Mouse (Mus musculus) lung, postnatal 0 days (tissue): ENCODE measurements around the gene Slc10a4. TPM values are rescaled to one million over a fixed set of nuclear protein-coding genes. Genes with fewer than 3 reads are reported as not detected.
A peak's percentile ranks its signal among the peaks of the same experiment; 100 is the strongest.
"Not testable (repeated sequence)": the region's sequence is repeated elsewhere in the genome, so short reads cannot be mapped to it uniquely, and the experiment has no call there.

Experiments used
- ATAC-seq: fragments of 200-750 bp; cut with Nextera tagmentation; 2 replicates; pipeline ENCODE4 v1.8.0; 2017; ENCODE audit warnings: moderate library complexity
- DNase-seq: peaks from one replicate; pipeline ENCODE4 v3.0.0-alpha.2; 2016; ENCODE audit warnings: low spot score
- H3K27ac ChIP-seq: fragments of 300-500 bp; sonication (generic); 2 replicates; pipeline ENCODE4 v1.5.1; 2014; ENCODE audit warnings: antibody characterized with exemption, mild to moderate bottlenecking, low read length, mixed read lengths
- H3K27me3 ChIP-seq: fragments of 300-500 bp; sonication (generic); replicated peaks from 2 replicates; pipeline ENCODE4 v1.6.1; 2014; ENCODE audit warnings: low read length, mixed read lengths; ENCODE audit not compliant: insufficient read depth
- H3K36me3 ChIP-seq: fragments of 300-500 bp; sonication (generic); 2 replicates; pipeline ENCODE4 v1.6.1; 2014; ENCODE audit warnings: low read length, mixed read lengths; ENCODE audit not compliant: insufficient read depth
- H3K4me1 ChIP-seq: fragments of 300-500 bp; sonication (generic); 2 replicates; pipeline ENCODE4 v1.6.1; 2014; ENCODE audit warnings: antibody characterized with exemption, low read depth, low read length, mixed read lengths; ENCODE audit not compliant: insufficient read depth
- H3K4me2 ChIP-seq: fragments of 300-500 bp; sonication (generic); replicated peaks from 2 replicates; pipeline ENCODE4 v1.6.1; 2014; ENCODE audit warnings: low read depth, mild to moderate bottlenecking, low read length, moderate library complexity, mixed read lengths
- H3K4me3 ChIP-seq: fragments of 300-500 bp; sonication (generic); 2 replicates; pipeline ENCODE4 v1.5.1; 2014; ENCODE audit warnings: low read depth, low read length
- H3K9ac ChIP-seq: fragments of 300-500 bp; sonication (generic); replicated peaks from 2 replicates; pipeline ENCODE4 v1.6.1; 2014; ENCODE audit warnings: low read depth, mild to moderate bottlenecking
- H3K9me3 ChIP-seq: fragments of 300-500 bp; sonication (generic); 2 replicates; pipeline ENCODE4 v1.6.1; 2016; ENCODE audit warnings: low read length, mixed read lengths
- CTCF ChIP-seq: IDR thresholded peaks from 2 replicates; pipeline ENCODE4 v1.5.1; 2016; ENCODE audit warnings: antibody characterized with exemption, mild to moderate bottlenecking
- EP300 ChIP-seq: IDR thresholded peaks from 2 replicates; pipeline ENCODE4 v1.6.1; 2016; ENCODE audit warnings: antibody characterized with exemption, mild to moderate bottlenecking, control low read depth
- WGBS: fragments of 180-500 bp; shearing (Covaris S2); extraction: QIAGEN DNeasy Blood & Tissue Kit; methylation state at CpG from one replicate; pipeline ENCODE4 v1.1.7; 2014; 5-methylcytosine and 5-hydroxymethylcytosine counted together
- polyA plus RNA-seq: library from polyadenylated mRNA; unstranded; fragments of >200 nt; fragmentation: Nextera tagmentation; extraction: Ambion mirVana; gene quantifications from 2 replicates; pipeline ENCODE4 v1.2.1, GENCODE M21; 2015

Gene Slc10a4
- polyA plus RNA-seq, 1 experiment from 2014 or later, result 0.44 TPM

DNA sequence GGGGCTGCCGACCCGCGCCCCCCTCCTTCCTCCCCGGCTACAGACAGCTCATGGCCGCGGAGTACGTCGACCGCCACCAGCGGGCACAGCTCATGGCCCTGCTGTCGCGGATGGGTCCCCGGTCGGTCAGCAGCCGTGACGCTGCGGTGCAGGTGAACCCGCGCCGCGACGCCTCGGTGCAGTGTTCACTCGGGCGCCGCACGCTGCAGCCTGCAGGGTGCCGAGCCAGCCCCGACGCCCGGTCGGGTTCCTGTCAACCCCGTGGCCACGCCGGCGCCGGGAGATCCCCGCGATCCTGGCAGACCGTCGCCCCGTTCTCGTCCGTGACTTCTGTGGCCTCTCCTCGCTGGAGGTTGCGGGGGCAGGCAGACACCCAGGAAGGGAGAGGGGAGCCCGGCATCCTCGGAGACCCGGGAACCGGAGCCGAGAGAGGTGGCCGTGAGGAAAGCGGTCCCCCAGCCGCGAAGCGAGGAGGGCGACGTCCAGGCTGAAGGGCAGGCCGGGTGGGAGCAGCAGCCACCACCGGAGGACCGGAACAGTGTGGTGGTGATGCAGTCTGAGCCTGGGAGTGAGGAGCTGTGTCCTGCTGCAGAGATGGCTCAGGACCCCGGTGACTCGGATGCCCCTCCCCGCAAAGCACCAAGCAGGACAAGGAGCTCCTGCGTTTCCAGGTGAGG is 7.1 kb downstream of the Slc10a4 start:
- H3K27ac ChIP-seq, H3K36me3 ChIP-seq, H3K4me1 ChIP-seq, H3K9me3 ChIP-seq, H3K9ac ChIP-seq, H3K27me3 ChIP-seq: not testable (repeated sequence)
- peak overlapping the region; percentile 34 for H3K4me3 ChIP-seq
- WGBS, result 3% methylated on average over 34 of the region's 65 CpGs
- ATAC-seq, result peak; percentile 53; the same call in 1 of the 2 replicates
- peak; percentile 6 for DNase-seq
- peak overlapping the region; percentile 57 for H3K4me2 ChIP-seq

DNA sequence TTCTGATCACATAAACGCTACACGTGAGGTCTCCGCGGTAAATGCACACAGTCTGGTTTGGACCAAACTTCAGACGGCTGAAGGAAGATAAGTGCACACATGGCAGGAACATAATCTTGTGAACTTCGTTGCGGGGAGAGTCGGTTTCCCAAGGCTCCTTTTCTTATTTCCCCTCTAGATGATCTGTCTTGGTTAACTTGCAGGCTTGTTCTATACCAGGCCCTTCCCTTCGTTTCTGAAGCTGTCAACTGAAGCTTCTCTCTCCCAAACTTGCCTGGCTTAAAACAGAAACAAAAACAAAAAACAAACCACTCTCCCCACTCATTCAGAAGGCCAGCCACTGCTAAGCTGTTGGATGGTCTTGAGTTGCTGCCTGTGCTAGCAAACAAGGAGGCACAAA is 8.1 kb downstream of the Slc10a4 start:
- Histone ChIP-seq H3K36me3 (no peaks in the 10 kb centered on the region), H3K4me2 (no peak overlapping the region), H3K27ac (no peak overlapping the region), H3K4me3 (no peak overlapping the region), H3K9ac (no peak overlapping the region), H3K27me3 (no peaks in the 10 kb centered on the region), H3K9me3 (no peaks in the 10 kb centered on the region), H3K4me1 (no peaks in the 10 kb centered on the region)
- TF ChIP-seq CTCF, result no peak
- TF ChIP-seq EP300, result no peak
- DNase-seq (no peak), ATAC-seq (no peak)
- WGBS, result 51% methylated on average over 9 of the region's 9 CpGs

DNA sequence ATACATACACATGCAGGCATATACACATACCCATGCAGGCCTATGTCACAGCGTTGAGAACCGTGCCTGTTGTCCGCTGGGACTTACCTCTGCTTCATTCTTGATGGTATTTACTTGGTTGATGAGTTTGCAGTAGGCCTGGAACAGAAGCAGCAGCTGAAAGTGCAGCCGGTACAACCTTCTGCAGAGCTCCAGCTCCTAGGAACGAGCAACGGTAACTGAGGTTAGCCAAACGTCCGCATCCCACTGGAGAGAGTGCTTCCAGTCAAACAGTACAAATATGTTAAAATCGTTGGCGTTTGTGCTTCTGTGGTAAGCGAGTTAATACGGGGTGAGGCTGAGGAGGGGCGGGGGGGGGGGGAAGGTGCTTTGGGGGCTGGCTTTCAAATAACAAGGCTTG is 17.1 kb downstream of the Slc10a4 start:
- no peak for DNase-seq
- H3K9me3 ChIP-seq, result no peaks in the 10 kb centered on the region
- H3K36me3 ChIP-seq, result peaks cover 24% of the 10 kb centered on the region; the same call in 1 of the 2 replicates
- 83% methylated on average over 13 of the region's 13 CpGs for WGBS
- TF ChIP-seq CTCF, result no peak
- no peak for TF ChIP-seq EP300
- ATAC-seq, result no peak
- H3K27me3 ChIP-seq, result no peaks in the 10 kb centered on the region
- H3K4me2 ChIP-seq, result no peak overlapping the region
- no peaks in the 10 kb centered on the region for H3K4me1 ChIP-seq
- H3K9ac ChIP-seq, result no peak overlapping the region
- no peak overlapping the region for H3K27ac ChIP-seq
- H3K4me3 ChIP-seq, result no peak overlapping the region

DNA sequence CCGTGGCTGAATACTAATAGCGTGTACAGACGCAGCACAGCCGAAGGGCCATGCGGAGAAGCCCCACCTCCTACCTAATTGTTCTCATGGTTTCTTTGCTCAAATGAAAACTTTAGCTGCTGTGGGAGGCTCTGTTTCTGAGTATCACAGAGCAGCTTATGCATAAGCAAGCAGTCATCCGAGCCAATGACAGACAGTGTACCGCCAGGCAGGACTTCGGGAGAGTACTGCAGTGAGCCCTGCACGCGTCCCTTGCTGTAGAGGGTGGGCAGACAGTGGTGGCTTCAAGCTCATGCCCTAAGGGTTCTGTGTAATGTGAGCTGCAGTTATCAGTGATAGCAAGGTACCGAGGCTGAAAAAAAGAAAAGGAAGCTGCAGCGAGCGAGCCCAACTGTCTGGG is 22.0 kb downstream of the Slc10a4 start:
- no peak overlapping the region for H3K4me3 ChIP-seq
- no peaks in the 10 kb centered on the region for H3K27me3 ChIP-seq
- no peak overlapping the region for H3K4me2 ChIP-seq
- H3K9me3 ChIP-seq, result no peaks in the 10 kb centered on the region
- ATAC-seq (no peak), DNase-seq (no peak)
- no peak overlapping the region for H3K27ac ChIP-seq
- peaks cover 31% of the 10 kb centered on the region for H3K36me3 ChIP-seq
- WGBS, result 67% methylated on average over 13 of the region's 13 CpGs
- no peaks in the 10 kb centered on the region for H3K4me1 ChIP-seq
- H3K9ac ChIP-seq, result no peak overlapping the region
- TF ChIP-seq EP300 (no peak), CTCF (no peak)

DNA sequence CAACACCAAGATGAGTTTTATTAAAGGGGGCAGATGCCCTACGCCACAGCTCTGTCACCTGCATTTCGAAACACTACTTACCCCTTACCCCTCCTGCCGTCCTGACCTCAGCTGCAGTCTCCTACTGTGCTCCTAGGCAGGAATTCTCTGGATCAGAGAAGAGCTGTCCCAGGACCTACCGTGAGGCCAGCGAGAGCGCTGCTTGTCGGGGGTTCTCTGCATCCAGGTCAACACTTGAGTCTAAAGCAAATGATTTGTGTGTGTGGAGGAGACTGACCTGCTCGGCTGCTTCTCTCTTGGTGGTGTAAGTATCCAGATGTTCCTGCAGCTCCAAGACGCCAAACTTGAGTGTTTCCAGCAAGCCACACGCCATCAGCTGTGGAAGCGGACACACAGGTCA is 25.8 kb downstream of the Slc10a4 start:
- Histone ChIP-seq H3K27me3 (no peaks in the 10 kb centered on the region), H3K4me2 (no peak overlapping the region), H3K4me3 (no peak overlapping the region), H3K4me1 (no peaks in the 10 kb centered on the region), H3K9ac (no peak overlapping the region), H3K36me3 (peaks cover 37% of the 10 kb centered on the region), H3K27ac (no peak overlapping the region), H3K9me3 (no peaks in the 10 kb centered on the region)
- ATAC-seq (no peak), DNase-seq (no peak)
- WGBS, result 76% methylated on average over 11 of the region's 11 CpGs
- TF ChIP-seq CTCF (no peak), EP300 (no peak)

DNA sequence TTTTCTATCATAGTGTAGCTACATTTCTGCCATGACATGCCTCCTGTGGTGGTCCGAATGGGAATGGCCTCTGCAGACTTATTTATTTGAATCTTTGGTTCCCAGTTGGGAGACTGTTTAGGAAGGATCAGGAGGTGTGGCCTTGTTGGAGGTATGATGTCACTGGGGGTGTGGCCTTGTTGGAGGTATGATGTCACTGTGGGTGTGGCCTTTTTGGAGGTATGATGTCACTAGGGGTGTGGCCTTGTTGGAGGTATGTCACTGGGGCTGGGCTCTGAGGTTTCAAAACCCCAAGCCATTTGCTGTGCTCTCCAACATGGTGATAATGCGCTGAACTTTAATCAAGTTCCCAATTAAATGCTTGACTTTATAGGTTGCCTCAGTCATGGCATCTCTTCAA is 37.4 kb downstream of the Slc10a4 start:
- no peak for DNase-seq
- no peak overlapping the region for H3K27ac ChIP-seq
- no peaks in the 10 kb centered on the region for H3K27me3 ChIP-seq
- H3K9ac ChIP-seq, result no peak overlapping the region
- no peak overlapping the region for H3K4me2 ChIP-seq
- no peaks in the 10 kb centered on the region for H3K4me1 ChIP-seq
- no peak for ATAC-seq
- WGBS, result 94% methylated on average over 2 of the region's 2 CpGs
- no peak overlapping the region for H3K4me3 ChIP-seq
- H3K9me3 ChIP-seq, result no peaks in the 10 kb centered on the region
- TF ChIP-seq EP300, result no peak
- no peak for TF ChIP-seq CTCF
- H3K36me3 ChIP-seq, result peaks cover 45% of the 10 kb centered on the region
